Mouse (Mus musculus): ENCODE measurements around the gene Slco1a5. TPM values are rescaled to one million over a fixed set of nuclear protein-coding genes. Genes with fewer than 3 reads are reported as not detected.

Slco1a5 gene
- total and polyA plus RNA-seq, 3 experiments, result not detected

- Histone ChIP-seq H3K4me3 (replicated peaks in 1 of 3; ENCODE audit: low read depth in 2 of 3, low read length in 2 of 3, poor library complexity in 1 of 3) (no peak overlapping the region), H3K9ac (ENCODE audit: insufficient read depth, low read depth) (no peak overlapping the region), H3K36me3 (replicated peaks in 1 of 2; ENCODE audit: control insufficient read depth in 1 of 2, insufficient read depth in 1 of 2, low read length in 1 of 2) (no peaks in the 10 kb centered on the region), H3K4me2 (ENCODE audit: insufficient read depth, low read depth, poor library complexity, severe bottlenecking) (no peak overlapping the region), H3K27me3 (replicated peaks) (peaks cover 1% of the 10 kb centered on the region), H3K79me2 (replicated peaks; ENCODE audit: control insufficient read depth, extremely low read depth, insufficient read depth, poor library complexity, severe bottlenecking) (no peaks in the 10 kb centered on the region), H3K9me3 (replicated peaks; ENCODE audit: low read length) (no peaks in the 10 kb centered on the region), H3K27ac (ENCODE audit: insufficient read depth, low read depth) (no peak overlapping the region), H3K4me1 (ENCODE audit: control insufficient read depth in 1 of 2, insufficient read depth in 2 of 2) (no peaks in the 10 kb centered on the region)
- DNase-seq (ENCODE audit: extremely low read depth), result no peak
- dilution Hi-C loops (cut with MboI; ENCODE audit: extremely low pct_ligation_motif_present, extremely low pct_unique_long_range_greater_than_20kb, low sequenced_read_pairs) (no loop called here), in situ Hi-C loops (cut with MboI; ENCODE audit: low pct_ligation_motif_present, low pct_unique_long_range_greater_than_20kb, low sequenced_read_pairs) (loop anchor here (25.0 kb wide), 1 partner anchor 186 kb away; the partner anchor contains the start of gene Ldhb)
- peak in 1 of 2 experiments; percentile 29; a peak in 2 of 4 replicates for TF ChIP-seq CTCF (conservative IDR thresholded peaks at IDR 0.05 in 1 of 2, IDR thresholded peaks at IDR 0.05 in 1 of 2; ENCODE audit: low read depth in 2 of 2, low read length in 2 of 2)
- peak; percentile 10 for TF ChIP-seq RAD21 (IDR thresholded peaks at IDR 0.05; ENCODE audit: low read depth, low read length)
- TF ChIP-seq JUND (conservative IDR thresholded peaks at IDR 0.05; ENCODE audit: low read depth, low read length), result no peak
Observed at GRCm38 (mm10) chr6:142326598-142326997, 3.8 kb upstream of the Slco1a5 start.

GRCm38 (mm10) chr6:142317106-142317505 lies 5.7 kb downstream of the Slco1a5 start:
- dilution Hi-C loops (cut with MboI; ENCODE audit: extremely low pct_ligation_motif_present, extremely low pct_unique_long_range_greater_than_20kb, low sequenced_read_pairs) (no loop called here), in situ Hi-C loops (cut with MboI; ENCODE audit: low pct_ligation_motif_present, low pct_unique_long_range_greater_than_20kb, low sequenced_read_pairs) (no loop called here)
- no peak overlapping the region for H3K9ac ChIP-seq (ENCODE audit: insufficient read depth, low read depth)

GRCm38 (mm10) chr6:142314285-142314684 lies 8.5 kb downstream of the Slco1a5 start:
- Histone ChIP-seq H3K79me2 (replicated peaks; ENCODE audit: control insufficient read depth, extremely low read depth, insufficient read depth, poor library complexity, severe bottlenecking) (no peaks in the 10 kb centered on the region), H3K36me3 (replicated peaks in 1 of 2; ENCODE audit: control insufficient read depth in 1 of 2, insufficient read depth in 1 of 2, low read length in 1 of 2) (no peaks in the 10 kb centered on the region), H3K4me3 (replicated peaks in 1 of 3; ENCODE audit: low read depth in 2 of 3, low read length in 2 of 3, poor library complexity in 1 of 3) (no peak overlapping the region), H3K9ac (ENCODE audit: insufficient read depth, low read depth) (no peak overlapping the region), H3K27ac (ENCODE audit: insufficient read depth, low read depth) (no peak overlapping the region), H3K4me1 (ENCODE audit: control insufficient read depth in 1 of 2, insufficient read depth in 2 of 2) (no peaks in the 10 kb centered on the region), H3K27me3 (replicated peaks) (no peaks in the 10 kb centered on the region), H3K9me3 (replicated peaks; ENCODE audit: low read length) (peaks cover 2% of the 10 kb centered on the region), H3K4me2 (ENCODE audit: insufficient read depth, low read depth, poor library complexity, severe bottlenecking) (no peak overlapping the region)
- DNase-seq (ENCODE audit: extremely low read depth), result no peak
- TF ChIP-seq ETS1 (conservative IDR thresholded peaks at IDR 0.05; ENCODE audit: low read depth, low read length), result no peak
- TF ChIP-seq MAX (IDR thresholded peaks at IDR 0.05; ENCODE audit: low read length), result no peak
- no peak for TF ChIP-seq CHD1 (IDR thresholded peaks at IDR 0.05; ENCODE audit: low read depth, low read length)
- TF ChIP-seq GABPA (IDR thresholded peaks at IDR 0.05; ENCODE audit: insufficient replicate concordance, low read depth, low read length), result no peak
- TF ChIP-seq HCFC1 (IDR thresholded peaks at IDR 0.05; ENCODE audit: low read depth, low read length), result no peak
- TF ChIP-seq CTCF (conservative IDR thresholded peaks at IDR 0.05 in 1 of 2, IDR thresholded peaks at IDR 0.05 in 1 of 2; ENCODE audit: low read depth in 2 of 2, low read length in 2 of 2), result no peak
- no peak for TF ChIP-seq MYC (IDR thresholded peaks at IDR 0.05; ENCODE audit: low read depth, low read length)
- TF ChIP-seq MEF2A (IDR thresholded peaks at IDR 0.05; ENCODE audit: borderline replicate concordance, low read depth, low read length), result no peak
- in situ Hi-C loops (cut with MboI; ENCODE audit: low pct_ligation_motif_present, low pct_unique_long_range_greater_than_20kb, low sequenced_read_pairs), result no loop called here
- dilution Hi-C loops (cut with MboI; ENCODE audit: extremely low pct_ligation_motif_present, extremely low pct_unique_long_range_greater_than_20kb, low sequenced_read_pairs), result no loop called here

More at GRCm38 (mm10) chr6:142317106-142317505, 5.7 kb downstream of the Slco1a5 start:
- Histone ChIP-seq H3K4me1 (ENCODE audit: control insufficient read depth in 1 of 2, insufficient read depth in 2 of 2) (no peaks in the 10 kb centered on the region), H3K4me2 (ENCODE audit: insufficient read depth, low read depth, poor library complexity, severe bottlenecking) (no peak overlapping the region), H3K4me3 (replicated peaks in 1 of 3; ENCODE audit: low read depth in 2 of 3, low read length in 2 of 3, poor library complexity in 1 of 3) (no peak overlapping the region), H3K79me2 (replicated peaks; ENCODE audit: control insufficient read depth, extremely low read depth, insufficient read depth, poor library complexity, severe bottlenecking) (no peaks in the 10 kb centered on the region), H3K27me3 (replicated peaks) (no peaks in the 10 kb centered on the region), H3K27ac (ENCODE audit: insufficient read depth, low read depth) (no peak overlapping the region), H3K9me3 (replicated peaks; ENCODE audit: low read length) (no peaks in the 10 kb centered on the region), H3K36me3 (replicated peaks in 1 of 2; ENCODE audit: control insufficient read depth in 1 of 2, insufficient read depth in 1 of 2, low read length in 1 of 2) (no peaks in the 10 kb centered on the region)
- TF ChIP-seq KAT2A (IDR thresholded peaks at IDR 0.05; ENCODE audit: insufficient replicate concordance, low read length) (no peak), CTCF (conservative IDR thresholded peaks at IDR 0.05 in 1 of 2, IDR thresholded peaks at IDR 0.05 in 1 of 2; ENCODE audit: low read depth in 2 of 2, low read length in 2 of 2) (no peak)
- no peak for DNase-seq (ENCODE audit: extremely low read depth)

All from CH12.LX (cell line).